In the genomic region with DNA sequence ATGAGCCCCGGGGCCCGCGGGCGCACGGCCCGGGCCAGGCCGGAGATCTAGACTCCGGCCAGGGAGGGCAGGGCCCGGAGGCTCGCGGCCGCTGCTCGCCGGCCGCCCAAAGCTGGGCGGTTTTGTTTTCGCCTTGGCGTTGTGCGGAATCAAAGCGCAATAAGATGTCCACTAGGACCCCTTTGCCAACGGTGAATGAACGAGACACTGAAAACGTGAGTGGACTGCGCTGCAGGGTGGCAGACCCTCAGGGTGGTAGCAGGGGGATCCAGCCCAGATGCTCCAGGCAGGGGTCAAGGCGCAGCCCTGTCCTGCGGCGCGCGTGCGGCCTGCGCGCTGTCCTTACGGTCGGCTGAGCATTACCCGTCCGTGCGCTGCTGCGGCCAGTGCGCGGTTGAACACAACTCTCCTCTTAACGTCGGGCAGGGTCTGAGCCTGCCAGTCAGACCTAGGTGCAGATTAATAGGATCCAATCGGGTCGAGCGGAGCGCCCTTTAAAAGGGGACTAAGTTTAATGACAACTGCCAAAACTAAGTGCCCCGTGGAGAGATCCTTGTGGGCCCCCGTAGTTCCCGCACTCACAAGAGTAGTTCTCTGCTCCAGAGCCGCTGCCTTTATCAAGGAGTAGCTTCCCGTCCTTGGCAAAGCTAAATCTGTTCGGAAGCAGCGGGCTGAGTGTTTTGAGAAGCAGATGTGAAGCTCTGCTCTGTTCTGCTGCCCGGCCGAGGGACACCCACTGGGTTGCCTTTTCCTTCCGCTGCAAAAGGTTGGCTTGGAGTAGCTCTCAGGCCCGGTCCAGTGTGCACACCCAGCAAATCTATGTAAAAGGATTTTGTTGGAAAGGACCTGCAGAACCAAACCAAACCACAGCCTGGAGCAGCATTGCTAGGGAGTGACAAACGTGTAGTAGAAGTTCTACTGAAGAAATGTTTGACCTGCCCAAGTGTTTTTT, we compare ENCODE assay signal across 8 mouse cellular contexts. TPM values are rescaled to one million over a fixed set of nuclear protein-coding genes. Genes with fewer than 3 reads are reported as not detected.
DNase-seq lines count a peak whose midpoint lies in the region; ATAC-seq and TF ChIP-seq lines count a peak whose summit lies in the region.

No protein-coding gene starts in this region.

- 0 out of 2 replicates have a peak, but pooled peaks have one; percentile 7 for TF ChIP-seq CTCF in layer of hippocampus, adult 2 months (conservative IDR thresholded peaks at IDR 0.05)
- TF ChIP-seq CTCF in hindbrain, postnatal 0 days (IDR thresholded peaks at IDR 0.05; ENCODE audit: low read depth), result no peak

- H3K27ac ChIP-seq in layer of hippocampus, adult 2 months, result peak overlapping the region; percentile 98
- peak overlapping the region; percentile 99 for H3K27ac ChIP-seq in hindbrain, postnatal 0 days
- peak overlapping the region; percentile 97 for H3K27ac ChIP-seq in liver, embryonic 13.5 days

- H3K9me3 ChIP-seq in hindbrain, postnatal 0 days (ENCODE audit: low read length), result no peaks in the 10 kb centered on the region
- no peaks in the 10 kb centered on the region for H3K9me3 ChIP-seq in liver, embryonic 13.5 days (replicated peaks)

- H3K4me3 ChIP-seq in layer of hippocampus, adult 2 months, result peak overlapping the region; percentile 74
- H3K4me3 ChIP-seq in hindbrain, postnatal 0 days (ENCODE audit: low read length), result peak overlapping the region; percentile 100
- peak overlapping the region; percentile 97 for H3K4me3 ChIP-seq in liver, embryonic 13.5 days (replicated peaks)

- WGBS in hindbrain, postnatal 0 days, result under 1% methylated on average over 56 of the region's 58 CpGs
- under 1% methylated on average over 58 of the region's 58 CpGs for WGBS in liver, embryonic 13.5 days (ENCODE audit: insufficient replicate concordance)

- H3K9ac ChIP-seq in hindbrain, postnatal 0 days (replicated peaks; ENCODE audit: low read length), result peak overlapping the region; percentile 100
- H3K9ac ChIP-seq in liver, embryonic 13.5 days, result peak overlapping the region; percentile 99

- H3K27me3 ChIP-seq in hindbrain, postnatal 0 days (ENCODE audit: insufficient read depth, low read length), result no peaks in the 10 kb centered on the region
- peaks cover 18% of the 10 kb centered on the region; the same call in 1 of the 2 replicates for H3K27me3 ChIP-seq in liver, embryonic 13.5 days

- ATAC-seq in hindbrain, postnatal 0 days, result peak; percentile 41
- ATAC-seq in liver, embryonic 13.5 days (ENCODE audit: low read depth), result peak; percentile 63
- ATAC-seq in monocyte, adult 5-6 weeks (replicated peaks; ENCODE audit: insufficient number of reproducible peaks, low FRiP score, low TSS enrichment, poor library complexity, severe bottlenecking), result 0 out of 2 replicates have a peak, but pooled peaks have one; percentile 6

- H3K4me1 ChIP-seq in hindbrain, postnatal 0 days (ENCODE audit: insufficient read depth, low read length), result peaks cover 20% of the 10 kb centered on the region
- peaks cover 46% of the 10 kb centered on the region for H3K4me1 ChIP-seq in liver, embryonic 13.5 days (replicated peaks)

- H3K4me2 ChIP-seq in hindbrain, postnatal 0 days (ENCODE audit: low read depth, low read length), result peak overlapping the region; percentile 84
- H3K4me2 ChIP-seq in liver, embryonic 13.5 days, result peak overlapping the region; percentile 93

- DNase-seq in layer of hippocampus, adult 2 months (ENCODE audit: low spot score in 2 of 2), result peak in 1 of 2 experiments; percentile 29
- DNase-seq in layer of hippocampus, adult 8-10 months (ENCODE audit: low spot score in 2 of 2), result no peak
- DNase-seq in cerebellum, postnatal 10 days, result peak; percentile 80 to 81
- peak; percentile 34 to 44 for DNase-seq in frontal cortex, postnatal 36 days (ENCODE audit: low spot score in 2 of 2)
- DNase-seq in hindbrain, postnatal 0 days (ENCODE audit: low spot score), result peak; percentile 62
- DNase-seq in liver, embryonic 13.5 days, result peak; percentile 43
- peak; percentile 16 to 25 for DNase-seq in spleen, postnatal 36 days (ENCODE audit: low spot score in 2 of 2)

- no peaks in the 10 kb centered on the region for H3K36me3 ChIP-seq in hindbrain, postnatal 0 days (ENCODE audit: insufficient read depth, low read length)
- no peaks in the 10 kb centered on the region for H3K36me3 ChIP-seq in liver, embryonic 13.5 days

RNA-seq across cellular contexts. Expression of a gene that starts 0.8 kb away (rescaled TPM):
- total RNA-seq in layer of hippocampus, adult 2 months (2021), result 100 to 1,000 TPM; 108 to 110 TPM
- total RNA-seq in layer of hippocampus, adult 8-10 months (2022), result 100 to 1,000 TPM in 1 of 4 experiments, 10 to 100 TPM in 3; 89.3 to 107 (median 96.8) TPM
- 116 and 128 TPM in 2 replicates for total RNA-seq in hindbrain, postnatal 0 days (2014; rRNA removed)
- 38.4 and 41.0 TPM in 2 replicates for polyA plus RNA-seq in hindbrain, postnatal 0 days (2015; fragmentation: Nextera tagmentation; extraction: Ambion mirVana)
- polyA plus RNA-seq in liver, embryonic 13.5 days (2015; fragmentation: Nextera tagmentation; extraction: Ambion mirVana), result 13.9 and 14.6 TPM in 2 replicates
- total RNA-seq in monocyte, adult 5-6 weeks (2017), result 92.2 to 123 TPM (median 92.7 TPM) in 3 replicates

RNA-seq across cellular contexts. Expression of a gene that starts 37.3 kb away (rescaled TPM):
- 100 to 1,000 TPM; 253 to 260 TPM for total RNA-seq in layer of hippocampus, adult 2 months (2021)
- 100 to 1,000 TPM; 235 to 288 (median 259) TPM for total RNA-seq in layer of hippocampus, adult 8-10 months (2022)
- 197 and 343 TPM in 2 replicates for total RNA-seq in hindbrain, postnatal 0 days (2014; rRNA removed)
- 576 and 621 TPM in 2 replicates for polyA plus RNA-seq in hindbrain, postnatal 0 days (2015; fragmentation: Nextera tagmentation; extraction: Ambion mirVana)
- 677 and 738 TPM in 2 replicates for polyA plus RNA-seq in liver, embryonic 13.5 days (2015; fragmentation: Nextera tagmentation; extraction: Ambion mirVana)
- total RNA-seq in monocyte, adult 5-6 weeks (2017), result 371 to 483 TPM (median 423 TPM) in 3 replicates

Comparison
In these comparisons a context has a peak if more than half of its experiments do, and no peak if none do; other contexts are left out.
1. DNase-seq: peak in cerebellum, postnatal 10 days (2 of 2), frontal cortex, postnatal 36 days (2 of 2), hindbrain, postnatal 0 days (single experiment), liver, embryonic 13.5 days (single experiment) and spleen, postnatal 36 days (2 of 2); none in layer of hippocampus, adult 8-10 months (0 of 2).
2. ATAC-seq: peak in every context shown above with its lines; median percentile 63 in liver, embryonic 13.5 days; 41 in hindbrain, postnatal 0 days; 6 in monocyte, adult 5-6 weeks.
3. Peak in every context shown above with its lines, with median percentiles within 50 percentile points of each other: H3K27ac ChIP-seq and H3K4me3 ChIP-seq.